ENCODE assay signal across 9 mouse cellular contexts in the genomic region with DNA sequence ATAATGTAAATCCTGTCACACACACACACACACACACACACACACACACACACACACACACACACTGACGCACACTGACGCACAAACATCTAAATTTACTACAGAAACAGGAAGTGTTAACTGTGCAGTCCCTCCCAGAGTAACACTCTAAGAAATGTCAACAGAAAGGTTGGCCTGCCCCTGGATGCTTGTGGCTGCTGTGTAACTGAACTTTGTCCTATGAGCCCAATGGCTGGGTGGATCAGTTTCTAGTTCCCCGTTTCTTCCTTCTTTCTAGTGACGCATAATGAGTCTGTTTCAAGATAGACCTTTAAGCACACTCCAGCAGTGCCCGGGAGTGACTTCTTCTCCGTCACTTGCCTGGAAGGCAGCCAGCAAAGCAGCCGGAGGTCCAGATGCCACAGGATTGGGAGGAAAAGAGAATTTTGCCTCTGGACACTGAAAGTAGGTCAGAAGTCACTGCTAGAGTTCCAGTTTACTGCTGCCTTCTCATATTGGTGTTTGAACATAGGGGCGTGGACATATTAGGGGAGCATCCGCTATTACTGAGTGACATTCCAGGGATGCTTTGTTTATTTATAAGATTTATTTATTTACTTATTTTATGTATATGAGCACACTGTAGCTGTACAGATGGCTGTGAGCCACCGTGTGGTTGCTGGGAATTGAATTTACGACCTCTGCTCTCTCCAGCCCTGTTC. TPM values are rescaled to one million over a fixed set of nuclear protein-coding genes. Genes with fewer than 3 reads are reported as not detected.
A peak's percentile ranks its signal among the peaks of the same experiment; 100 is the strongest.
DNase-seq lines count a peak whose midpoint lies in the region; ATAC-seq and TF ChIP-seq lines count a peak whose summit lies in the region.
"Had no signal": no experiment of that assay in that cellular context is flagged by ENCODE, and none has a peak within 500 bp of the region (broad histone marks: within the 10 kb centered on the region; RNA-seq: fewer than 3 reads in every experiment).

No protein-coding gene starts in this region.

- H3K36me3 ChIP-seq in hindbrain, embryonic 13.5 days, result no peaks in the 10 kb centered on the region
- H3K36me3 ChIP-seq in limb, embryonic 14.5 days (ENCODE audit: control insufficient read depth, insufficient read depth, low read length), result no peaks in the 10 kb centered on the region
- H3K36me3 ChIP-seq: midbrain, embryonic 12.5 days had no signal

- no peak for ATAC-seq in hindbrain, embryonic 13.5 days (ENCODE audit: low FRiP score)
- no peak; the same call in 1 of the 2 replicates for ATAC-seq in limb, embryonic 14.5 days (ENCODE audit: low FRiP score, low read depth)

- 65% methylated on average over 11 of the region's 11 CpGs for WGBS in hindbrain, embryonic 13.5 days
- 40% methylated on average over 11 of the region's 11 CpGs for WGBS in limb, embryonic 14.5 days

- no peaks in the 10 kb centered on the region for H3K9me3 ChIP-seq in hindbrain, embryonic 13.5 days
- H3K9me3 ChIP-seq in limb, embryonic 14.5 days (ENCODE audit: control insufficient read depth, low read length), result no peaks in the 10 kb centered on the region
- H3K9me3 ChIP-seq: midbrain, embryonic 12.5 days had no signal

- no peaks in the 10 kb centered on the region; the same call in 1 of the 2 replicates for H3K4me1 ChIP-seq in hindbrain, embryonic 13.5 days (replicated peaks)
- peaks cover 3% of the 10 kb centered on the region; the same call in 1 of the 2 replicates for H3K4me1 ChIP-seq in limb, embryonic 14.5 days (ENCODE audit: control insufficient read depth, insufficient read depth, low read length)
- H3K4me1 ChIP-seq: midbrain, embryonic 12.5 days had no signal

- H3K27me3 ChIP-seq in hindbrain, embryonic 13.5 days, result no peaks in the 10 kb centered on the region
- H3K27me3 ChIP-seq in limb, embryonic 14.5 days (ENCODE audit: control insufficient read depth, insufficient read depth, low read length), result no peaks in the 10 kb centered on the region
- H3K27me3 ChIP-seq: midbrain, embryonic 12.5 days had no signal

- DNase-seq in layer of hippocampus, adult 11-12 months (ENCODE audit: low spot score), result peak; percentile 51
- DNase-seq in layer of hippocampus, adult 18-20 months (ENCODE audit: low spot score in 2 of 2), result no peak
- peak; percentile 94 to 96 for DNase-seq in adrenal gland, adult (ENCODE audit: inconsistent age in 2 of 2, low spot score in 1 of 2)
- DNase-seq in gastrocnemius, adult 18-20 months (ENCODE audit: low spot score), result peak; percentile 76
- no peak for DNase-seq in limb, embryonic 14.5 days (ENCODE audit: low spot score)
- peak; percentile 88 for DNase-seq in naive thymus-derived CD4-positive, alpha-beta T cell, adult 2 months (ENCODE audit: low read depth)
- DNase-seq in urinary bladder, postnatal 10 days (ENCODE audit: low spot score), result peak; percentile 41

- H3K4me3 ChIP-seq in hindbrain, embryonic 13.5 days, result no peak overlapping the region
- H3K4me3 ChIP-seq in limb, embryonic 14.5 days (replicated peaks; ENCODE audit: low read length), result no peak overlapping the region
- H3K4me3 ChIP-seq: midbrain, embryonic 12.5 days had no signal

- no peak for TF ChIP-seq POLR2A in limb, embryonic 14.5 days (IDR thresholded peaks at IDR 0.05; ENCODE audit: borderline replicate concordance, extremely low read depth, insufficient read depth, insufficient read length)

- no peak overlapping the region for H3K9ac ChIP-seq in hindbrain, embryonic 13.5 days
- H3K9ac ChIP-seq in limb, embryonic 14.5 days (ENCODE audit: low read depth, low read length, severe bottlenecking), result no peak overlapping the region
- H3K9ac ChIP-seq: midbrain, embryonic 12.5 days had no signal

- no peak overlapping the region for H3K4me2 ChIP-seq in hindbrain, embryonic 13.5 days
- no peak overlapping the region for H3K4me2 ChIP-seq in limb, embryonic 14.5 days (replicated peaks; ENCODE audit: low read depth, low read length, severe bottlenecking)
- H3K4me2 ChIP-seq: midbrain, embryonic 12.5 days had no signal

- peak overlapping the region; percentile 35; the same call in 1 of the 2 replicates for H3K27ac ChIP-seq in hindbrain, embryonic 13.5 days
- peak overlapping the region; percentile 28; the same call in 1 of the 2 replicates for H3K27ac ChIP-seq in limb, embryonic 14.5 days (replicated peaks; ENCODE audit: low read depth, low read length)
- H3K27ac ChIP-seq: midbrain, embryonic 12.5 days had no signal

RNA-seq across cellular contexts. Expression of a gene that starts 25.2 kb away (rescaled TPM):
- total RNA-seq in layer of hippocampus, adult 18-20 months (2021), result 1 to 10 TPM; 3.6 to 3.7 TPM
- total RNA-seq in gastrocnemius, adult 18-20 months (2021), result 1 to 10 TPM; 6.0 to 6.6 TPM
- polyA plus RNA-seq in hindbrain, embryonic 13.5 days (2015; fragmentation: Nextera tagmentation; extraction: Ambion mirVana), result 4.6 and 4.8 TPM in 2 replicates
- polyA plus RNA-seq in limb, embryonic 14.5 days (2012; rRNA removed), result 5.6 and 6.2 TPM in 2 replicates
- 5.8 and 6.1 TPM in 2 replicates for polyA plus RNA-seq in limb, embryonic 14.5 days (2014; fragmentation: Nextera tagmentation; extraction: Ambion mirVana)

RNA-seq across cellular contexts. Expression of a gene that starts 42.3 kb away (rescaled TPM):
- total RNA-seq in layer of hippocampus, adult 18-20 months (2021), result 10 to 100 TPM; 46.7 to 48.0 TPM
- total RNA-seq in gastrocnemius, adult 18-20 months (2021), result 1 to 10 TPM; 2.7 to 3.0 TPM
- polyA plus RNA-seq in hindbrain, embryonic 13.5 days (2015; fragmentation: Nextera tagmentation; extraction: Ambion mirVana), result 14.8 and 15.6 TPM in 2 replicates
- polyA plus RNA-seq in limb, embryonic 14.5 days (2012; rRNA removed), result 6.2 and 7.0 TPM in 2 replicates
- polyA plus RNA-seq in limb, embryonic 14.5 days (2014; fragmentation: Nextera tagmentation; extraction: Ambion mirVana), result 3.3 and 3.6 TPM in 2 replicates

RNA-seq across cellular contexts. Expression of a gene that starts 49.3 kb away (rescaled TPM):
- not detected for total RNA-seq in layer of hippocampus, adult 18-20 months (2021)
- not detected for total RNA-seq in gastrocnemius, adult 18-20 months (2021)
- polyA plus RNA-seq in hindbrain, embryonic 13.5 days (2015; fragmentation: Nextera tagmentation; extraction: Ambion mirVana), result not detected in 2 replicates
- polyA plus RNA-seq in limb, embryonic 14.5 days (2012; rRNA removed), result 2.3 and 3.1 TPM in 2 replicates
- polyA plus RNA-seq in limb, embryonic 14.5 days (2014; fragmentation: Nextera tagmentation; extraction: Ambion mirVana), result 1.8 and 2.1 TPM in 2 replicates
- polyA plus RNA-seq: midbrain, embryonic 12.5 days had no signal

RNA-seq across cellular contexts. Expression of a gene that starts 54.3 kb away (rescaled TPM):
- total RNA-seq in layer of hippocampus, adult 18-20 months (2021), result 10 to 100 TPM; 20.5 to 21.1 TPM
- 1 to 10 TPM; 4.1 to 4.5 TPM for total RNA-seq in gastrocnemius, adult 18-20 months (2021)
- polyA plus RNA-seq in hindbrain, embryonic 13.5 days (2015; fragmentation: Nextera tagmentation; extraction: Ambion mirVana), result 26.7 and 27.3 TPM in 2 replicates
- 20.1 and 21.6 TPM in 2 replicates for polyA plus RNA-seq in limb, embryonic 14.5 days (2012; rRNA removed)
- polyA plus RNA-seq in limb, embryonic 14.5 days (2014; fragmentation: Nextera tagmentation; extraction: Ambion mirVana), result 12.4 and 14.7 TPM in 2 replicates

RNA-seq across cellular contexts. Expression of a gene that starts 57.6 kb away (rescaled TPM):
- total RNA-seq in layer of hippocampus, adult 18-20 months (2021), result not detected
- not detected for total RNA-seq in gastrocnemius, adult 18-20 months (2021)
- polyA plus RNA-seq in hindbrain, embryonic 13.5 days (2015; fragmentation: Nextera tagmentation; extraction: Ambion mirVana), result not detected in 2 replicates
- not detected in 2 replicates for polyA plus RNA-seq in limb, embryonic 14.5 days (2012; rRNA removed)
- polyA plus RNA-seq in limb, embryonic 14.5 days (2014; fragmentation: Nextera tagmentation; extraction: Ambion mirVana), result not detected in 2 replicates
- polyA plus RNA-seq: midbrain, embryonic 12.5 days had no signal

Comparison
In these comparisons a context has a peak if more than half of its experiments do, and no peak if none do; other contexts are left out.
1. DNase-seq: peak in layer of hippocampus, adult 11-12 months (single experiment), adrenal gland, adult (2 of 2), gastrocnemius, adult 18-20 months (single experiment), naive thymus-derived CD4-positive, alpha-beta T cell, adult 2 months (single experiment) and urinary bladder, postnatal 10 days (single experiment); none in layer of hippocampus, adult 18-20 months (0 of 2) and limb, embryonic 14.5 days (single experiment).
2. RNA of a gene that starts 42.3 kb away (total RNA-seq): 46.7 to 48.0 TPM in layer of hippocampus, adult 18-20 months; 2.7 to 3.0 TPM in gastrocnemius, adult 18-20 months; every median in the first group is over 10 times any median in the second.